Mouse (Mus musculus): ENCODE measurements around the gene Nprl3. TPM values are rescaled to one million over a fixed set of nuclear protein-coding genes. Genes with fewer than 3 reads are reported as not detected.

Nprl3 gene
- 7.0 and 7.1 TPM in 2 replicates for total RNA-seq (2023)

GRCm38 (mm10) chr11:32267188-32267884 is at the start of gene Nprl3:
TSS of gene Nprl3 (minus strand) at chr11:32267707.

GRCm38 (mm10) chr11:32299865-32300264 is 32.4 kb upstream of the Nprl3 start, which contains the start of gene Hbq1a:
TSS of gene Hbq1a (plus strand) at chr11:32300069.

GRCm38 (mm10) chr11:32296203-32296602 is 28.7 kb upstream of the Nprl3 start, which contains the start of gene Hba-a2:
TSS of gene Hba-a2 (plus strand) at chr11:32296489.

GRCm38 (mm10) chr11:32286695-32287492 is 19.4 kb upstream of the Nprl3 start, which contains the start of gene Hbq1b:
TSS of gene Hbq1b (plus strand) at chr11:32286965.

DNA sequence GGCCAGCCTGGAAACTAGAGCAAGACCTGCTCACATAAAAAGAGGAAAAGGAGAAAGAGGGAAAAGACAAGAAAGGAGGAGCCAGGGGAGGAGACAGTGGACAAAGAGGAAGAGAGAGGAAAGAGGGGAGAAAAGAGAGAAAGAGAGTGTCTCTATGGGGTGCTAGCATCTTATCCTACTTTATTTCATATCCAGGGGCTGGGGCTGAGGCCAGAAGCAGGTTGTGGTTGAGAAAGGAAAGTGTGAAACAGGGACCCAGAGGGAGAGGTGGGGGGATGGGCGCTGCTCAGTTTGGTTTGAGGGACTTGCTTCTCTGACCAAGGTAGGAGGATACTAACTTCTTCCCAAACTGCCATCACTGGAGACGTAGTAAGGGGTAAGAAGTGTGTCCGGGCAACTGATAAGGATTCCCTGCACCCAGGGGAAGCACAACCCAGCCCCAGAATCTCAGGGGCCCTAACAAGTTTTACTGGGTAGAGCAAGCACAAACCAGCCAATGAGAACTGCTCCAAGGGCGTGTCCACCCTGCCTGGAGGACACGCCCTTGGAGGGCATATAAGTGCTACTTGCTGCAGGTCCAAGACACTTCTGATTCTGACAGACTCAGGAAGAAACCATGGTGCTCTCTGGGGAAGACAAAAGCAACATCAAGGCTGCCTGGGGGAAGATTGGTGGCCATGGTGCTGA is 15.7 kb upstream of the Nprl3 start, which contains the start of gene Hba-a1:
TSS of gene Hba-a1 (plus strand) at position 421 of the 687 bp plus-strand sequence.

GRCm38 (mm10) chr11:32276347-32276746 is 8.8 kb upstream of the Nprl3 start, which contains the start of gene Hba-x:
TSS of gene Hba-x (plus strand) at chr11:32276400.

DNA sequence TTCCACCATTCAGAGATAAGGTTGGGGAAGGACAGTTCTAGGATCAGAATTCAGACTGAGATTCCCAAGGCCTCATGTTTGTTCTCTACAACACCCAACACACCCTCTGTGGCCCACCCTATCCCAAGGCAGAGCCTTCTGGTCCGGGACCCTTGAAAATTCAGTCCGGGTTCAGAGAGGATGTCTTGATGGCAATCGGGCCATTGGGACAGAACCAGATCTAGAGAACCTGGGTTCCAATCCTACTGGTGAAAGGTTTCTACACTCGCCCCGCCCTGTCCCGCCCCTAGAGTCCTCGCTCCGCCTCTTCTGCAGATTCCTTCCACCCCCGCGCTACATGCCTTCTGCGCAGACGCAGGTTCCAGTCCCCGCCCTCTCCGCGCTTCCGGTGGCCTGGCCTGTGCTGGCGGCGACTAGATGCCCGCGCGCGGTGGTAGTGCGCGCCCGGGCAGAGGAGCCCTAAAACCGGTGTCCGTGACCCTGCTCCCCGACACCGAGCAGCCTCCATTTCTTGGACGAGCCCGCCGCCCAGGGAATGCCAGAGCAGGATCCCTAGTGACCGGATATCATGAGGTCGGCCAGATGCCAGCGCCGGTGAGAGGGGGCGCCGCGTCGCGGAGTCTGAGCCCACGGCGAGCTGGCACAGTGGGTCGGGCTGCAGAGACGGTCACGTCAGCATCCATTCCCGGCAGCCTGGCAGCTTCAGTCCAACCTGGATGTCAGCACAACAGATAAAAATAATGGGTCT is 41.2 kb downstream of the Nprl3 start, which contains the start of gene Mpg:
TSS of gene Mpg (plus strand) at position 382 of the 748 bp plus-strand sequence.

GRCm38 (mm10) chr11:32221951-32222409 is 45.5 kb downstream of the Nprl3 start, which contains the start of gene Rhbdf1:
TSS of gene Rhbdf1 (minus strand) at chr11:32222300.

DNA sequence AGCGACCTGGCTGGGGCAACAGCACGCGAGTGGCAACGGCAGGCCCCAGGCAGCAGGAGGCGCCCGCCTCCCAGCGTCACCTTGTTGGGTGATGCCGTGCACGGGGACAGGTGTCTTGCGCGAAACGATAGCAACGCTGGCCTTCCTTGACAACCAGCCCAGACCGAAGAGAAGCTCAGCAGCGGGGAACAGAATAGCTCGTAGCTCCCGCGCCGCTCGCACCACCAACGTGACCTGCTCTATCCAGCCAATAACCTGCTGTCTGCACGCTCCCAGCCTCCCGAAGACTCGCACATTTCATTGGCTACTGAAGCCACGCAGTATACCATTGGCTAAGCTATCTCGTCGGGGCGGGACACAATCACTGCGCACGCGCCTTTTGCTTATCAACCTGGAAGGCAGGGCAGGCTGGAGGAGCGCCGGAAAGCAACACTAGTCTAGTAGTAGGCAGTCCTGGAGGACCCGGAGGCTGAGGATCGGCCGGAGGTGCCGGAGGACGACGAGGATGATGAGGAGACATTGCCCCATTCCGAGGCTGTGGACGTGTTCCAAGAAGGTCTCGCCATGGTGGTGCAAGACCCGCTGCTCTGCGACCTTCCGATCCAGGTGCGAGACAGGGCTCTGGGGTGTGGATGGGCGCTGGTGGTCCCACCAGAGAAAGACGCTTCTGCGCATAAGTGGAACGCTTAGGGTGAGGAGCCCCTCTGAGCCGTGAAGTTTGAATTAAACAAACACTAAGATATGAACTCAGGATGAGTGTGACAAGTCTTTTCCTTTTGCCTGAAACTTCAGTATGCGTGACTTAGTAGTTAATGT is 62.2 kb downstream of the Nprl3 start, which contains the start of gene Snrnp25:
TSS of gene Snrnp25 (plus strand) at position 358 of the 816 bp plus-strand sequence.

DNA sequence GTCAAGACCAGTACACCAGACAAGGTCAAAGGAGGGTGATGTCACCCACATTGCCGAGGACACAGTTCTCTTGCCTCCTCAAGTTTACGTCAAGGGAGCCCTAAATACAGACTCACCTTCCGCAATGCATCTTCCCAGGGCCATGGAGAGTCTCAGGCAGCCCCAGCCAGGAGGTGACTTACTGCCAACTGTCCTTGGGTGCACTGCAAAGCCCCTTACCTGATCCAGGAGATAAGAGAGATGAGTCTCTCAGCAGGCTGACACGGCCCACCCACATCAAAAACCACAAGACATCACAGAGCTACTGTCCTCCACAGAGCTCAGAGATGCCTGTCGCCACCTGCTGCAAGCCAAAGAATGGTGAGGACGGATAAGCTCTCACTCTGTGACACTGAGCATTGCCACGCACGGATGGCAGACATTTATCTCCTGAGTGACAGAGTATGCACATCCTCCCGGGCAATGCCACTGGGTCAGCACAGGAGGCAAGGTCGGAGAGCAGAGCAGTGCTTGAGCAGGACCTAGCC is 67.4 kb downstream of the Nprl3 start, which contains the start of gene Il9r:
TSS of gene Il9r (minus strand) at position 205 of the 527 bp plus-strand sequence.

Other genes starting within 250 kb of the Nprl3 start
- not detected in 2 replicates for gene Il9r, start 67.4 kb downstream of the Nprl3 start, total RNA-seq (2023)
- gene Snrnp25, start 62.3 kb downstream of the Nprl3 start, total RNA-seq (2023), result 12.5 and 12.8 TPM in 2 replicates
- 0.69 and 1.0 TPM in 2 replicates for gene Rhbdf1, start 45.4 kb downstream of the Nprl3 start, total RNA-seq (2023)
- gene Mpg, start 41.2 kb downstream of the Nprl3 start, total RNA-seq (2023), result 5.8 and 6.9 TPM in 2 replicates
- not detected in 2 replicates for gene Hba-x, start 8.7 kb upstream of the Nprl3 start, total RNA-seq (2023)
- 79.8 and 144 TPM in 2 replicates for gene Hba-a1, start 15.8 kb upstream of the Nprl3 start, total RNA-seq (2023)
- gene Hbq1b, start 19.3 kb upstream of the Nprl3 start, total RNA-seq (2023), result not detected in 2 replicates
- 60.7 and 91.7 TPM in 2 replicates for gene Hba-a2, start 28.8 kb upstream of the Nprl3 start, total RNA-seq (2023)
- gene Hbq1a, start 32.4 kb upstream of the Nprl3 start, total RNA-seq (2023), result not detected in 2 replicates
- gene Sh3pxd2b, start 80.1 kb upstream of the Nprl3 start, total RNA-seq (2023), result 2.2 and 4.0 TPM in 2 replicates
- 0.68 and 1.3 TPM in 2 replicates for gene Ubtd2, start 187.7 kb upstream of the Nprl3 start, total RNA-seq (2023)